ENCODE assay signal across 11 mouse cellular contexts in genomic region chr11:5509215-5510098, GRCm38 (mm10). TPM values are rescaled to one million over a fixed set of nuclear protein-coding genes. Genes with fewer than 3 reads are reported as not detected.
DNase-seq lines count a peak whose midpoint lies in the region; ATAC-seq lines count a peak whose summit lies in the region.
"Had no signal": no experiment of that assay in that cellular context is flagged by ENCODE, and none has a peak within 500 bp of the region (broad histone marks: within the 10 kb centered on the region; RNA-seq: fewer than 3 reads in every experiment).

No protein-coding gene starts in this region.

- peak; percentile 60 for DNase-seq in midbrain, embryonic 11.5 days (ENCODE audit: low spot score, missing footprints)
- no peak for DNase-seq in midbrain, embryonic 14.5 days
- peak; percentile 46 for DNase-seq in thymus, postnatal 4 days
- DNase-seq in embryonic facial prominence, embryonic 10.5 days (ENCODE audit: low spot score), result no peak
- no peak for DNase-seq in cerebellum, adult 8-10 months
- DNase-seq: heart, postnatal 36 days; right cerebral cortex, postnatal 25 days had no signal

- H3K4me3 ChIP-seq in midbrain, embryonic 11.5 days (ENCODE audit: low read depth, low read length), result no peak overlapping the region
- H3K4me3 ChIP-seq in midbrain, embryonic 14.5 days (replicated peaks; ENCODE audit: low read depth, low read length), result no peak overlapping the region
- peak overlapping the region; percentile 82 for H3K4me3 ChIP-seq in megakaryocyte, embryonic 14.5 days (replicated peaks)
- no peak overlapping the region for H3K4me3 ChIP-seq in embryonic facial prominence, embryonic 10.5 days
- H3K4me3 ChIP-seq: limb, embryonic 15.5 days had no signal

- H3K27me3 ChIP-seq in midbrain, embryonic 11.5 days (ENCODE audit: control insufficient read depth, insufficient read depth, low read length), result no peaks in the 10 kb centered on the region
- H3K27me3 ChIP-seq in midbrain, embryonic 14.5 days (ENCODE audit: control insufficient read depth, insufficient read depth, low read length), result no peaks in the 10 kb centered on the region
- no peaks in the 10 kb centered on the region for H3K27me3 ChIP-seq in megakaryocyte, embryonic 14.5 days (replicated peaks)
- H3K27me3 ChIP-seq in embryonic facial prominence, embryonic 10.5 days (replicated peaks; ENCODE audit: low read depth, poor library complexity, severe bottlenecking), result no peaks in the 10 kb centered on the region
- H3K27me3 ChIP-seq: limb, embryonic 15.5 days; Patski had no signal

- no peak overlapping the region for H3K9ac ChIP-seq in midbrain, embryonic 11.5 days (ENCODE audit: low read length)
- no peak overlapping the region for H3K9ac ChIP-seq in midbrain, embryonic 14.5 days (replicated peaks; ENCODE audit: low read length)
- H3K9ac ChIP-seq: limb, embryonic 15.5 days had no signal

- H3K4me2 ChIP-seq in midbrain, embryonic 11.5 days, result no peak overlapping the region
- no peak overlapping the region for H3K4me2 ChIP-seq in midbrain, embryonic 14.5 days (ENCODE audit: low read length)
- H3K4me2 ChIP-seq: limb, embryonic 15.5 days had no signal

- H3K4me1 ChIP-seq in midbrain, embryonic 11.5 days (ENCODE audit: control insufficient read depth, insufficient read depth, low read length), result no peaks in the 10 kb centered on the region
- no peaks in the 10 kb centered on the region for H3K4me1 ChIP-seq in midbrain, embryonic 14.5 days (ENCODE audit: control insufficient read depth, insufficient read depth, low read length)
- H3K4me1 ChIP-seq in megakaryocyte, embryonic 14.5 days, result peaks cover 61% of the 10 kb centered on the region
- H3K4me1 ChIP-seq in embryonic facial prominence, embryonic 10.5 days, result peaks cover 15% of the 10 kb centered on the region
- H3K4me1 ChIP-seq: limb, embryonic 15.5 days had no signal

- H3K27ac ChIP-seq in midbrain, embryonic 11.5 days (ENCODE audit: low read depth, low read length), result no peak overlapping the region
- no peak overlapping the region for H3K27ac ChIP-seq in midbrain, embryonic 14.5 days (replicated peaks; ENCODE audit: low read depth, low read length)
- H3K27ac ChIP-seq in embryonic facial prominence, embryonic 10.5 days (replicated peaks), result no peak overlapping the region
- H3K27ac ChIP-seq: limb, embryonic 15.5 days had no signal

- H3K36me3 ChIP-seq in midbrain, embryonic 11.5 days (ENCODE audit: control insufficient read depth, insufficient read depth, low read length), result no peaks in the 10 kb centered on the region
- H3K36me3 ChIP-seq in midbrain, embryonic 14.5 days (ENCODE audit: control insufficient read depth, insufficient read depth, low read length), result no peaks in the 10 kb centered on the region
- no peaks in the 10 kb centered on the region for H3K36me3 ChIP-seq in megakaryocyte, embryonic 14.5 days (replicated peaks; ENCODE audit: low read length)
- no peaks in the 10 kb centered on the region for H3K36me3 ChIP-seq in embryonic facial prominence, embryonic 10.5 days (replicated peaks)
- H3K36me3 ChIP-seq: limb, embryonic 15.5 days had no signal

- no peak for ATAC-seq in midbrain, embryonic 11.5 days (ENCODE audit: low FRiP score)
- no peak for ATAC-seq in midbrain, embryonic 14.5 days (ENCODE audit: low FRiP score, low TSS enrichment)
- 0 out of 2 replicates have a peak, but pooled peaks have one; percentile 23 for ATAC-seq in erythroid progenitor cell, adult 5-6 weeks (replicated peaks; ENCODE audit: low FRiP score, poor library complexity, severe bottlenecking)
- ATAC-seq: Patski had no signal

- H3K9me3 ChIP-seq in midbrain, embryonic 11.5 days (ENCODE audit: control insufficient read depth, low read length), result no peaks in the 10 kb centered on the region
- no peaks in the 10 kb centered on the region for H3K9me3 ChIP-seq in midbrain, embryonic 14.5 days (ENCODE audit: control insufficient read depth, low read length)
- H3K9me3 ChIP-seq in megakaryocyte, embryonic 14.5 days, result no peaks in the 10 kb centered on the region
- H3K9me3 ChIP-seq in embryonic facial prominence, embryonic 10.5 days, result no peaks in the 10 kb centered on the region
- H3K9me3 ChIP-seq: limb, embryonic 15.5 days had no signal

- WGBS in midbrain, embryonic 11.5 days, result 83% methylated on average over 8 of the region's 8 CpGs
- 81% methylated on average over 8 of the region's 8 CpGs for WGBS in midbrain, embryonic 14.5 days
- WGBS in embryonic facial prominence, embryonic 10.5 days, result 88% methylated on average over 8 of the region's 8 CpGs

RNA-seq across cellular contexts. Expression of gene Xbp1, which starts 11.0 kb away (rescaled TPM):
- polyA plus RNA-seq in midbrain, embryonic 11.5 days (2014; fragmentation: Nextera tagmentation; extraction: Ambion mirVana), result 126 and 133 TPM in 2 replicates
- polyA plus RNA-seq in midbrain, embryonic 14.5 days (2014; fragmentation: Nextera tagmentation; extraction: Ambion mirVana), result 130 and 138 TPM in 2 replicates
- 42.8 and 44.7 TPM in 2 replicates for total RNA-seq in erythroid progenitor cell, adult 5-6 weeks (2015; ENCODE audit: low replicate concordance)
- total RNA-seq in erythroid progenitor cell, adult 5-6 weeks (2017; ENCODE audit: low replicate concordance), result 27.2 and 32.3 TPM in 2 replicates
- 49.2 and 62.7 TPM in 2 replicates for polyA plus RNA-seq in megakaryocyte, embryonic 14.5 days (2012; ENCODE audit: insufficient read depth, low replicate concordance)
- 119 and 129 TPM in 2 replicates for polyA plus RNA-seq in embryonic facial prominence, embryonic 10.5 days (2016; fragmentation: Nextera tagmentation; extraction: Ambion mirVana)

RNA-seq across cellular contexts. Expression of gene Ccdc117, which starts 32.5 kb away (rescaled TPM):
- 26.2 and 27.4 TPM in 2 replicates for polyA plus RNA-seq in midbrain, embryonic 11.5 days (2014; fragmentation: Nextera tagmentation; extraction: Ambion mirVana)
- 9.2 and 14.8 TPM in 2 replicates for polyA plus RNA-seq in midbrain, embryonic 14.5 days (2014; fragmentation: Nextera tagmentation; extraction: Ambion mirVana)
- 2.5 and 4.6 TPM in 2 replicates for total RNA-seq in erythroid progenitor cell, adult 5-6 weeks (2015; ENCODE audit: low replicate concordance)
- 8.2 and 12.6 TPM in 2 replicates for total RNA-seq in erythroid progenitor cell, adult 5-6 weeks (2017; ENCODE audit: low replicate concordance)
- polyA plus RNA-seq in megakaryocyte, embryonic 14.5 days (2012; ENCODE audit: insufficient read depth, low replicate concordance), result 1.2 TPM in 1 of 2 replicates, not detected in the other
- 28.7 and 33.2 TPM in 2 replicates for polyA plus RNA-seq in embryonic facial prominence, embryonic 10.5 days (2016; fragmentation: Nextera tagmentation; extraction: Ambion mirVana)

Comparison
In these comparisons a context has a peak if more than half of its experiments do, and no peak if none do; other contexts are left out.
1. DNase-seq: peak in midbrain, embryonic 11.5 days (single experiment) and thymus, postnatal 4 days (single experiment); none in midbrain, embryonic 14.5 days (single experiment), embryonic facial prominence, embryonic 10.5 days (single experiment) and cerebellum, adult 8-10 months (single experiment).